Mouse (Mus musculus): ENCODE measurements around the gene Arl6.
A peak's percentile ranks its signal among the peaks of the same experiment; 100 is the strongest.

Gene Arl6

DNA sequence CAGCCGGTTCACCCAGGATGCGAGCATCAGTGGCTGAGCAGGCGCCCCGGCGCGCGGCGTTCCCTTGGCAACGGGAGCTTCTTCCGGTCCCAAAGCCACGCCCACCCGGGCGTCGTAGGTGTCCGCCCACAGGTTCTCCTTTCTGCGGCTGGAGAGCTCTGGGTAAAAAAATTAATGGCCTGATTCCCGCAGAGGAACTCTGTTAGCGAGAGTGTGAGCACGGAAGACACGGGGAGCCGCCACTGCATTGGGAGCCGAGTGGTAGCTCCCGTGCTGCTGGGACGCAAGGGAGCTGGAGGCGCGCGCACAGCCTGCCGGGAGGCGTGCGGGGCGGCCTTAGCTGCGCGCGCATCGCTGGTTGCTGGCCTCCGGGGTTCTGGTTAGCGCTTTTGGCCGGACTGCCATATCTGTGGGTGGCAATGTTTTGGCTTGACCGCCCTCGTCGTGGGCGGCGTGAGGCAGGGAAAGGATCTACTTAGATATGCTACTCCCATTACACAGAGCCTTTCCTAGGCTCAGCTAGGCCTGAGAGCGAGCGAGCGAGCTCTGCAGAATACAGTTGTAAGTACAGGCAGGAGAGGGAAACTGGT, at the start of gene Arl6:
TSS of gene Arl6 (minus strand) at position 290 of the 590 bp plus-strand sequence.
- DNase-seq (ENCODE audit: extremely low read depth, insufficient read length, low spot score): peak; percentile 96

DNA sequence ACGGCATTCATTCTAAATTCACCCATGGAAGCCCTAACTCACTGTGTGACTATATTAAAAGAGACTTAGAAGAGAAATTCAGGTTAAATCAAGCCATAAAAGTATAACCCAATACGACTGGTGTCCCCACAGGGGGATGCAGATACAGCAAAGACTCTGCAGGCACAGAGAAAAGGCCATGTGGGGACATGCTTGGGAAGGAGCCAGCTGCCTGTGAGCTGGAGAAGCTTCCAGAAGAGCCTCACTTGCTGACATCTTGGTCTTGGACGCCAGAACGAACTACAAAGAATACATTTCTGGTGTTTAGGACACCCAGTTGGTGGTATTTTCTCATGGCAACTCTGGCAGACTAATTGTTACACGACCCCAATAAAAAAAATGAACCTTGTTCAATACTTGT, 45.9 kb upstream of the Arl6 start:
- no peak for DNase-seq (ENCODE audit: extremely low read depth, insufficient read length, low spot score)

DNA sequence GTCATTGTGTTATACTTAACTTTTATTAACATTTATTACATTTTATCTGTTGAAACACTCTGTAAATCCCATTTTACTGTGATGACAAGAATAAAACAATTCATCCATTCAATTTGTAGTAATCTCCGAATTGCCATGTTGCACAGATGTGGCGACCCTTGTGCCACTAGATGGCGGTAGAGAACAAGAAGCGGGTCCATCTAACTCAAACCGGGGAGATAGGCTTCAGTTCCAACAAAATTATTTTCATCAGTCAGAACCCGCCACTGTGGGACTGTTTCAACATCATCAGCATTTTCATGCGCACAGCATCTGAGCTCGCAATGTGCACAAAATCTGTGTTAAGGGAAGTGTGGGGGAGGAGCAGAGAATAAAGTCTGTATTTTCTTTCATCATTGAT, 44.2 kb upstream of the Arl6 start:
- DNase-seq (ENCODE audit: extremely low read depth, insufficient read length, low spot score): peak; percentile 4

- DNase-seq (ENCODE audit: extremely low read depth, insufficient read length, low spot score): no peak
Measured at GRCm38 (mm10) chr16:59682216-59682891, 43.2 kb upstream of the Arl6 start.

DNA sequence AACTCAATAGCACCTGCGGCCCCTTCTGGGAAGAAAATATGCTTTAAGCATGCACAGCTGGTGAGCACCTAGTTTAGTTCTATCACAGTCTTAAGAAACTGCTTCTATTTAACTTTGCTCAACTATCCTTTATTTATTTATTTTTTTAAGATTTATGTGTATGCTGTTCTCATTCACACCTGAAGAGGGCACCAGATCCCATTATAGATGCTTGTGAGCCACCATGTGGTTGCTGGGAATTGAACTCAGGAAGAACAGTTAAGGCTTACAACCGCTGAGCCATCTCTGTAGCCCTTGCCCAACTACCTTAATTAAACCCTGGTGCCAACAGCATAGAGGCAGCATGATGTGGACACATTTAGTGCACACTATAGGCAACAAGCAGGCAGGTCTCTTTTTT, 27.7 kb upstream of the Arl6 start:
- no peak for DNase-seq (ENCODE audit: extremely low read depth, insufficient read length, low spot score)

- DNase-seq (ENCODE audit: extremely low read depth, insufficient read length, low spot score): no peak
Measured at GRCm38 (mm10) chr16:59643766-59644165, 4.6 kb upstream of the Arl6 start.

DNA sequence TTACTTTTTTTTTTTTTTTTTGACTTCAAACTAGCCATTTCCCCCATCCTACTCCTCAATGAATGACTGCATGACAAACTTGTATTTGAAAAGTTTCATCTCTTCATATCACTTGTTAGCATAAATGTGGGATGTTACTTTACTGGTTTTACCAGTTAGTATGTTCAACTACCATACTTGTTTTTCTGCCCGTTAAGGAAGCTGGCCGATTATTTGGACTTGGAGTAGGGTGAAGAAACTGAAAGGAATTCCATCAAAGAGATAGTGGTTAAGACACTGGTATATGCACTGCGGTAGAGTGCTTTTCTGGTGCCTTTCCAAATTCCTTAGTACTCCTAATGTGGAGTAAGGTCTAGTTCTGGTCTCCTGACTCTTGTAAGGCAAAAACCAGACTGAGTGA, 794 bp upstream of the Arl6 start:
- DNase-seq (ENCODE audit: extremely low read depth, insufficient read length, low spot score): peak; percentile 7

- no peak for DNase-seq (ENCODE audit: extremely low read depth, insufficient read length, low spot score)
Measured at GRCm38 (mm10) chr16:59634598-59634997, 4.6 kb downstream of the Arl6 start.

DNA sequence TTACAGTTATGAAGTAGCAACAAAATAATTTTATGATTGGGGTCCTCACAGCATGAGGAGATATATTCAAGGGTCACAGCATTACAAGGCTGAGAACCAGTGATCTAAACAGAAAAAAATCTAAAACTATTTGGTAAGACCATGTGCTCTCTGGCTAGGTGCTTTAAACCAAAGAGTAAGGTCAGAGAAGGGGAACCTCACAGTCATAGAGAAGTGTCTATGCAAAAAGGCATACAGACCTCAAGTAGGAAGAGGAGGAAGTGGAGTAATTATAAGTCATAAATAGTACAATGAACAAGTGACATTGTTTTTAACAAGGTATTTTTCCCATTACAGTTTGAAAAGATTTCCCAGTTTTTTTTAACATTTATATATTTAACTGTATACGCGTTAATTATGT, 17.6 kb downstream of the Arl6 start:
- no peak for DNase-seq (ENCODE audit: extremely low read depth, insufficient read length, low spot score)

DNA sequence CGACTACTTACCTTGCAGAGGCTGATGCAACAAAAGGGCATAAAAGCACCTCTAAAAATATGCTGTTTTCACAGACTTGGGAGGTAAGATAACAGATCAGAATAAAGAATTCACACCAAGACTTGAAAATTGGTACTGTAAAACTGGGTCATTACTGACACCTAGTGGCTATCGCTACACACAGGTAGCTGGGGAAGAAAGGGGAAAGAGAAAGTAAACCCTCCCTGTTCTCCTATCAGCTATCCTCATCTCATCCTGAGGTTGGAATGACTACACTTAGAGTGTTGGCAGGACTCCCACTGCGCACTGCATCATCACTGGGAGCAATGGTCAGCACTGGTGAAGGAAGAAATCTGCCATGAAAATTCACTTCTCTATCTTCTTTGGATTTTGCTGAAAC, 22.0 kb downstream of the Arl6 start:
- peak; percentile 46 for DNase-seq (ENCODE audit: extremely low read depth, insufficient read length, low spot score)

DNA sequence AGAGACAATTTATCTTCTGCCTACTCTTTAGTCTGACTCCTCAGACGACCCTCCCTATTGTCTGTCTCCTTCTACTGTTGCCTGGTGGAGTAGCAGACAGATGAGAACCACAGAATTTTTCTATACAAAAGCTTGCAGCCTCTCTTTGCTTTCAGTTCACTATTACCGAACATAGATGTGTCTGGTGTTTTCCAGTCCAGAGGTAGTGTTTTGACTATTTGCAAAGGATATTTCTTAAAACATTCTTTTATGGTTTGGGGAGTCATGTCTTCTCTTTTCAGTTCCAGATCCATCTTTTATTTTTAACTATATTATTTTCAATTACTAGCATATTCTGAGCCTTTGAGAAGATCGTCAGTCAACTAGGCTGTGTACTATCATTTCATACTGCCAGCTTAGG, 23.5 kb downstream of the Arl6 start:
- DNase-seq (ENCODE audit: extremely low read depth, insufficient read length, low spot score): no peak

DNA sequence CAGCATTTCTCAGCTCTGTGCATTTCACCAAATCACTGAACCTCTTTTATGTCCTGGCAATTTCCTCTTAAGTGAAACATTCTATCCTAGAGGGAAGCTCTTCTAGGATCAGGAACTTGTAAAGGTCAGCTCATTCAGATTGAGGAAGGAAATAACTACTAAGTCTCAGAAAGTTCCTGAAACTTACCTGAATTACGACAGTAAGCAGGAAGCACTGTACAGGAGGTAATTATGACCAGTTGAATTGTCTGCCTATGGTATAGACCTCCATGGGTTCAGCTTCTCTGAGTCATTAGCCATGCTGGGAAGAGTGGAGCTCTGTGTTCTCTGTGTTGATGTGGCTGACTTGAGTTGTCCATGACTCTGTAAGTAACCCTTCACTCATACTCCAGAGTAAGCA, 28.4 kb downstream of the Arl6 start:
- DNase-seq (ENCODE audit: extremely low read depth, insufficient read length, low spot score): no peak

- DNase-seq (ENCODE audit: extremely low read depth, insufficient read length, low spot score): no peak
Measured at GRCm38 (mm10) chr16:59604078-59604781, 35.0 kb downstream of the Arl6 start.

GRCm38 (mm10) chr16:59600311-59601251, 38.6 kb downstream of the Arl6 start, which contains the start of gene Crybg3:
Gene Crybg3 (minus strand): TSS chr16:59600979.
- peak; percentile 84 for DNase-seq (ENCODE audit: extremely low read depth, insufficient read length, low spot score)

- no peak for DNase-seq (ENCODE audit: extremely low read depth, insufficient read length, low spot score)
Measured at GRCm38 (mm10) chr16:59599411-59600265, 39.6 kb downstream of the Arl6 start.

- no peak for DNase-seq (ENCODE audit: extremely low read depth, insufficient read length, low spot score)
Measured at GRCm38 (mm10) chr16:59598997-59599396, 40.2 kb downstream of the Arl6 start.

- no peak for DNase-seq (ENCODE audit: extremely low read depth, insufficient read length, low spot score)
Measured at GRCm38 (mm10) chr16:59597256-59597655, 41.9 kb downstream of the Arl6 start.

DNA sequence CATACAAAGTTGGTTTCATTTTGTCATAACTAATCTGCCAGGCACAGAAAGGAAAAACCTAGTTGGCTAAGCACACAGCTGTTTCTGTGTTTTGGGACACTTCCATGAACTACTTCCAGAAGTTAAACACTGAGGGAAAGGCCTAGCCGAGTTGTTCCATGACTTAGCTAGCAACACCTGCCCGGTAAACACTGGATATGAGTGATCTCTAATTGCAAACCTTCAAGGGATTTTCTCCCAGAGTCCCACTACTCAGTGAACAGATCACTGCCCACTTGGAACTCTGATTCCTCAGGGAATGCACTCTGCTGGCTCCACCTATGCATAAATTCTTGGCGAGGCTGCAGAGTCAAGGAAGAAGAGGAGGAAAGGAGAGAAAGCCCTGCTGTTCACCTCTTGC, 44.5 kb downstream of the Arl6 start:
- no peak for DNase-seq (ENCODE audit: extremely low read depth, insufficient read length, low spot score)

DNA sequence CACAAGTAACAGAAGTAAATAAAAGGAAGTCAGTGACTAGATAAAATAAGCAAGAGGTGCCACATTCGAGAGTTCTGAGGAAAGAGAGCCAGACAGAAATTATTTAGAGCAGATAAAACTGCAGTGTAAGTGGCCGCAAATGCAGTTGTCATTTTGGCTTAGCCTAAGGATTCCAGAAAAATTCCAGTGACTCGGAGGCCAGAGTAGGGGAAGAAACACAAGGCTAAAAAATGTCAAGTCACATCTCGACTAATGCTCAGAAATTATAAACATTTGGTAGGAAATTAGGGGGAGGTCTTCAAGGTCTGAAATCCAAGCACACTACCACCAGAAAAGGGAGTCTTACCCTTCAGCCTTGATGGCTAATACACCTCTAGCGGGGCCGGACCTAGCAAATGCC, 48.4 kb downstream of the Arl6 start:
- DNase-seq (ENCODE audit: extremely low read depth, insufficient read length, low spot score): no peak

Measured in 3134 (cell line).